Mouse (Mus musculus) gastrocnemius, postnatal 36 days (tissue): Measurements from ENCODE around the gene Apeh. TPM values are rescaled to one million over a fixed set of nuclear protein-coding genes. Genes with fewer than 3 reads are reported as not detected.

Experiments used
- microRNA-seq, 2 experiments: library from miRNA; unstranded; fragments of <30 nt; microRNA quantifications; one replicate each; pipeline ENCODE4 v1.2.0; 2021
- total RNA-seq, 2 experiments: library from RNA; stranded (reverse); gene quantifications; 2 replicates each; pipeline ENCODE4 v1.2.3; 2021

The Apeh gene
- total RNA-seq, 2 experiments from 2014 or later: 26.0 to 31.0 TPM

Small RNAs within 50 kb of the gene (microRNA-seq; reads per million reads assigned to microRNA genes)
- gene Gm47303: 0 reads per million in 2 experiments
- gene Mir7088: 0 reads per million in 2 experiments

Other genes starting within 250 kb of the Apeh start
- gene Rbm6, start 221.4 kb downstream of the Apeh start, total RNA-seq: 10 to 100 TPM; 16.4 to 19.1 TPM
- gene Mon1a, start 206.5 kb downstream of the Apeh start, total RNA-seq: 10 to 100 TPM in 1 of 2 experiments, 1 to 10 TPM in 1; 8.7 to 10.4 TPM
- gene Mst1r, start 187.7 kb downstream of the Apeh start, total RNA-seq: under 1 TPM; 0.59 to 0.61 TPM
- gene Actl11, start 166.1 kb downstream of the Apeh start, total RNA-seq: not detected
- under 1 TPM in 1 of 2 experiments, not detected in 1; 0.28 TPM for gene Camkv, start 158.9 kb downstream of the Apeh start, total RNA-seq
- gene Traip, start 144.5 kb downstream of the Apeh start, total RNA-seq: under 1 TPM; 0.35 to 0.56 TPM
- gene Uba7, start 119.1 kb downstream of the Apeh start, total RNA-seq: 1 to 10 TPM; 2.7 to 3.3 TPM
- not detected for gene Gm20661, start 111.5 kb downstream of the Apeh start, total RNA-seq
- gene Inka1, start 108.7 kb downstream of the Apeh start, total RNA-seq: 1 to 10 TPM; 1.6 to 2.8 TPM
- under 1 TPM in 1 of 2 experiments, not detected in 1; 0.17 TPM for gene Cdhr4, start 102.1 kb downstream of the Apeh start, total RNA-seq
- gene Gm20662, start 98.3 kb downstream of the Apeh start, total RNA-seq: not detected
- 10 to 100 TPM; 19.1 to 20.3 TPM for gene Ip6k1, start 92.1 kb downstream of the Apeh start, total RNA-seq
- 1 to 10 TPM; 3.3 to 3.8 TPM for gene Gmppb, start 45.4 kb downstream of the Apeh start, total RNA-seq
- 1 to 10 TPM; 1.5 to 2.6 TPM for gene Amigo3, start 41.4 kb downstream of the Apeh start, total RNA-seq
- gene Mst1, start 14.2 kb downstream of the Apeh start, total RNA-seq: not detected
- gene Rnf123, start 11.3 kb downstream of the Apeh start, total RNA-seq: 100 to 1,000 TPM; 141 to 153 TPM
- gene Bsn, start 95.8 kb upstream of the Apeh start, total RNA-seq: under 1 TPM; 0.05 TPM
- 100 to 1,000 TPM; 170 to 174 TPM for gene Dag1, start 169.4 kb upstream of the Apeh start, total RNA-seq
- gene Nicn1, start 195.8 kb upstream of the Apeh start, total RNA-seq: 10 to 100 TPM in 1 of 2 experiments, 1 to 10 TPM in 1; 9.4 to 11.4 TPM
- 1 to 10 TPM in 1 of 2 experiments, under 1 TPM in 1; 0.94 to 1.3 TPM for gene Amt, start 202.2 kb upstream of the Apeh start, total RNA-seq
- 10 to 100 TPM; 97.0 to 97.5 TPM for gene Rhoa, start 211.5 kb upstream of the Apeh start, total RNA-seq
- 10 to 100 TPM; 24.9 to 25.1 TPM for gene Tcta, start 211.6 kb upstream of the Apeh start, total RNA-seq
- gene Gpx1, start 244.3 kb upstream of the Apeh start, total RNA-seq: 10 to 100 TPM; 60.9 to 78.2 TPM